28 mouse cellular contexts compared by ENCODE assay signal in the genomic region with DNA sequence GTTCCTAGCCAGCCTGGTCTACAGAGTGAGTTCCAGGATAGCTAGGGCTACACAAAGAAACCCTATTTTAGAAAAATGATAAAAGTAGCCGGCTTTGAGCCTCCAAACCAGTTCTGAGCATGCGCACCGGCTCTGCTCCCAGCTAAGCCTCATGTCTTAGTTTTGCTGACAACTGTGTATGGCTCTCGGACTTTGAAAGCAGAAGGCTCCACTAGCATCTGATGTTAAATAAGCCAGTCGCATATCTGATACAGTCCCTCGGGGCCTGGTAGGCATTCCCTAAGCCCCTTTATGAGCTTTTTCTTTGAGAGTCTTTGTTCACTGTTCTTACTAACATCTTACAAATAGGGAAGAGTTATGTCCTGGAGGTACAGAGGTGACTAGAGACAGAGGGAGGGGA. TPM values are rescaled to one million over a fixed set of nuclear protein-coding genes. Genes with fewer than 3 reads are reported as not detected.
DNase-seq lines count a peak whose midpoint lies in the region; ATAC-seq and TF ChIP-seq lines count a peak whose summit lies in the region.
"Had no signal": no experiment of that assay in that cellular context is flagged by ENCODE, and none has a peak within 500 bp of the region (broad histone marks: within the 10 kb centered on the region; RNA-seq: fewer than 3 reads in every experiment).

No protein-coding gene starts in this region.

- H3K4me1 ChIP-seq in liver, postnatal 0 days (ENCODE audit: insufficient read depth) = peaks cover 12% of the 10 kb centered on the region
- peaks cover 21% of the 10 kb centered on the region for H3K4me1 ChIP-seq in liver, embryonic 11.5 days (replicated peaks; ENCODE audit: control insufficient read depth, insufficient read depth, low read length)
- H3K4me1 ChIP-seq in intestine, embryonic 16.5 days (ENCODE audit: control insufficient read depth, insufficient read depth, low read length) = peaks cover 18% of the 10 kb centered on the region

- no peak overlapping the region for H3K4me3 ChIP-seq in liver, postnatal 0 days (ENCODE audit: low read depth, low read length)
- no peak overlapping the region for H3K4me3 ChIP-seq in liver, embryonic 11.5 days (ENCODE audit: low read depth, low read length)
- no peak overlapping the region for H3K4me3 ChIP-seq in intestine, embryonic 16.5 days (ENCODE audit: low read length)
- H3K4me3 ChIP-seq: forebrain, embryonic 10.5 days; gastrocnemius, adult 2 months; hindbrain, embryonic 12.5 days; limb, embryonic 15.5 days had no signal

- H3K27ac ChIP-seq in liver, postnatal 0 days (ENCODE audit: low read depth) = 0 out of 2 replicates have a peak overlapping the region, but pooled peaks have one; percentile 30
- H3K27ac ChIP-seq in liver, embryonic 11.5 days (ENCODE audit: low read depth, low read length) = no peak overlapping the region
- H3K27ac ChIP-seq in intestine, embryonic 16.5 days (ENCODE audit: low read length) = no peak overlapping the region
- H3K27ac ChIP-seq: forebrain, embryonic 10.5 days; gastrocnemius, adult 2 months; hindbrain, embryonic 12.5 days; limb, embryonic 15.5 days; liver, embryonic 14.5 days had no signal

- no peaks in the 10 kb centered on the region; the same call in 1 of the 2 replicates for H3K36me3 ChIP-seq in liver, postnatal 0 days (replicated peaks; ENCODE audit: insufficient read depth, low read length)
- H3K36me3 ChIP-seq in liver, embryonic 11.5 days (ENCODE audit: control insufficient read depth, insufficient read depth, low read length) = no peaks in the 10 kb centered on the region
- H3K36me3 ChIP-seq in intestine, embryonic 16.5 days (ENCODE audit: control insufficient read depth, insufficient read depth, low read length) = no peaks in the 10 kb centered on the region
- H3K36me3 ChIP-seq: hindbrain, embryonic 12.5 days; limb, embryonic 15.5 days had no signal

- no peak for TF ChIP-seq EP300 in liver, postnatal 0 days (IDR thresholded peaks at IDR 0.05; ENCODE audit: low read depth)

- H3K9me3 ChIP-seq in liver, postnatal 0 days (ENCODE audit: low read length) = no peaks in the 10 kb centered on the region
- no peaks in the 10 kb centered on the region for H3K9me3 ChIP-seq in liver, embryonic 11.5 days (ENCODE audit: control insufficient read depth, low read length)
- no peaks in the 10 kb centered on the region for H3K9me3 ChIP-seq in intestine, embryonic 16.5 days (ENCODE audit: control insufficient read depth, low read length)
- H3K9me3 ChIP-seq: forebrain, embryonic 10.5 days; hindbrain, embryonic 12.5 days; limb, embryonic 15.5 days had no signal

- no peak for ATAC-seq in liver, postnatal 0 days
- no peak for ATAC-seq in liver, embryonic 11.5 days (replicated peaks; ENCODE audit: low FRiP score)
- ATAC-seq in intestine, embryonic 16.5 days = no peak
- ATAC-seq: forebrain, embryonic 16.5 days had no signal

- no peak for DNase-seq in liver, postnatal 0 days
- no peak for DNase-seq in liver, embryonic 11.5 days (ENCODE audit: low spot score)
- DNase-seq in 3T3-L1 (ENCODE audit: low read depth, low spot score) (peak; percentile 28), A20 (ENCODE audit: low read depth, low spot score) (peak; percentile 79), MN1 (ENCODE audit: low spot score) (peak; percentile 80)
- DNase-seq in layer of hippocampus, postnatal 36 days = no peak
- DNase-seq in left cerebral cortex, adult 9 months (ENCODE audit: low spot score in 2 of 2) = no peak
- DNase-seq: adrenal gland, postnatal 10 days; cerebellum, adult 11 months; cerebellum, postnatal 25 days; gastrocnemius, adult 2 months; gastrocnemius, postnatal 36 days; heart, adult 18-20 months; heart, postnatal 36 days; kidney, adult 11 months; kidney, postnatal 14 days; layer of hippocampus, adult 9-11 months; lung, embryonic 14.5 days; right cerebral cortex, adult 18-20 months; right cerebral cortex, postnatal 4 days had no signal

- H3K4me2 ChIP-seq in liver, postnatal 0 days (ENCODE audit: low read depth, low read length) = no peak overlapping the region
- no peak overlapping the region for H3K4me2 ChIP-seq in liver, embryonic 11.5 days
- H3K4me2 ChIP-seq in intestine, embryonic 16.5 days (ENCODE audit: low read depth, low read length) = no peak overlapping the region
- H3K4me2 ChIP-seq: heart, embryonic 11.5 days; hindbrain, embryonic 12.5 days; limb, embryonic 15.5 days; lung, embryonic 14.5 days; midbrain, embryonic 11.5 days had no signal

- H3K27me3 ChIP-seq in liver, postnatal 0 days (ENCODE audit: insufficient read depth, low read length) = no peaks in the 10 kb centered on the region
- H3K27me3 ChIP-seq in liver, embryonic 11.5 days (replicated peaks; ENCODE audit: control insufficient read depth, insufficient read depth, low read length) = no peaks in the 10 kb centered on the region
- no peaks in the 10 kb centered on the region for H3K27me3 ChIP-seq in intestine, embryonic 16.5 days (replicated peaks; ENCODE audit: control insufficient read depth, insufficient read depth, low read length)
- H3K27me3 ChIP-seq: limb, embryonic 15.5 days had no signal

- no peak overlapping the region for H3K9ac ChIP-seq in liver, postnatal 0 days (replicated peaks)
- no peak overlapping the region for H3K9ac ChIP-seq in liver, embryonic 11.5 days (ENCODE audit: low read depth, low read length)
- no peak overlapping the region for H3K9ac ChIP-seq in intestine, embryonic 16.5 days (ENCODE audit: low read depth, low read length)
- H3K9ac ChIP-seq: hindbrain, embryonic 12.5 days; limb, embryonic 15.5 days; liver, embryonic 14.5 days; lung, embryonic 14.5 days had no signal

- TF ChIP-seq CTCF in liver, postnatal 0 days (IDR thresholded peaks at IDR 0.05; ENCODE audit: low read depth) = no peak

- WGBS in liver, postnatal 0 days (ENCODE audit: insufficient replicate concordance) = 72% methylated on average over 6 of the region's 6 CpGs
- 68% methylated on average over 6 of the region's 6 CpGs for WGBS in liver, embryonic 11.5 days
- 68% methylated on average over 6 of the region's 6 CpGs for WGBS in intestine, embryonic 16.5 days

RNA-seq across cellular contexts. Expression of gene Klhdc4, which starts 18.6 kb away (rescaled TPM):
- 8.2 and 8.7 TPM in 2 replicates for polyA plus RNA-seq in liver, postnatal 0 days (2015; fragmentation: Nextera tagmentation; extraction: Ambion mirVana)
- polyA plus RNA-seq in liver, embryonic 11.5 days (2014; fragmentation: Nextera tagmentation; extraction: Ambion mirVana) = 52.8 and 54.0 TPM in 2 replicates
- polyA plus RNA-seq in intestine, embryonic 16.5 days (2015; fragmentation: Nextera tagmentation; extraction: Ambion mirVana) = 35.5 and 38.8 TPM in 2 replicates
- total RNA-seq in layer of hippocampus, postnatal 36 days (2021) = 10 to 100 TPM; 27.7 to 28.0 TPM

RNA-seq across cellular contexts. Expression of gene Slc7a5, which starts 59.5 kb away (rescaled TPM):
- polyA plus RNA-seq in liver, postnatal 0 days (2015; fragmentation: Nextera tagmentation; extraction: Ambion mirVana) = 10.5 and 10.8 TPM in 2 replicates
- polyA plus RNA-seq in liver, embryonic 11.5 days (2014; fragmentation: Nextera tagmentation; extraction: Ambion mirVana) = 58.2 and 61.5 TPM in 2 replicates
- 11.6 and 12.5 TPM in 2 replicates for polyA plus RNA-seq in intestine, embryonic 16.5 days (2015; fragmentation: Nextera tagmentation; extraction: Ambion mirVana)
- 10 to 100 TPM; 60.2 to 70.4 TPM for total RNA-seq in layer of hippocampus, postnatal 36 days (2021)

Comparison
In these comparisons a context has a peak if more than half of its experiments do, and no peak if none do; other contexts are left out.
1. DNase-seq: peak in 3T3-L1 (single experiment), A20 (single experiment) and MN1 (single experiment); none in liver, postnatal 0 days (single experiment), liver, embryonic 11.5 days (single experiment), layer of hippocampus, postnatal 36 days (0 of 2) and left cerebral cortex, adult 9 months (0 of 2).